Mouse (Mus musculus): ENCODE results near the gene Synpr. TPM values are rescaled to one million over a fixed set of nuclear protein-coding genes. Genes with fewer than 3 reads are reported as not detected.
"Not testable (repeated sequence)": the region's sequence is repeated elsewhere in the genome, so short reads cannot be mapped to it uniquely, and the experiment has no call there.

Gene Synpr
- 1 to 10 TPM; 4.9 to 7.0 TPM for total RNA-seq (2021)
- long read RNA-seq, experiment 1, partial matches to known transcripts = 2 of 2 reads
- long read RNA-seq, experiment 1, other reads (novel, unspliced or antisense) = 0 of 2 reads
- long read RNA-seq, experiment 2 = 0 reads

- peak; percentile 33 for DNase-seq
Measured at GRCm38 (mm10) chr14:13284091-13284844, at the start of gene Synpr. TSS of gene Synpr (plus strand) at chr14:13284780.

- DNase-seq = peak; percentile 41
Measured at GRCm38 (mm10) chr14:13236929-13237328, 47.7 kb upstream of the Synpr start.

GRCm38 (mm10) chr14:13247431-13247830, 37.1 kb upstream of the Synpr start:
- no peak for DNase-seq

- no peak for DNase-seq
Measured at GRCm38 (mm10) chr14:13249361-13249760, 35.2 kb upstream of the Synpr start.

GRCm38 (mm10) chr14:13252594-13252993, 32.0 kb upstream of the Synpr start:
- no peak for DNase-seq

- not testable (repeated sequence) for DNase-seq
Measured at GRCm38 (mm10) chr14:13254741-13255140, 29.8 kb upstream of the Synpr start.

GRCm38 (mm10) chr14:13262406-13262805, 22.2 kb upstream of the Synpr start:
- no peak for DNase-seq

GRCm38 (mm10) chr14:13266331-13266730, 18.2 kb upstream of the Synpr start:
- DNase-seq = no peak

- DNase-seq = no peak
Measured at GRCm38 (mm10) chr14:13267181-13267580, 17.4 kb upstream of the Synpr start.

GRCm38 (mm10) chr14:13283211-13283610, 1.4 kb upstream of the Synpr start:
- DNase-seq = no peak

GRCm38 (mm10) chr14:13284845-13285198, 242 bp downstream of the Synpr start:
- no peak for DNase-seq

- no peak for DNase-seq
Measured at GRCm38 (mm10) chr14:13285341-13286130, 956 bp downstream of the Synpr start.

- DNase-seq = no peak
Measured at GRCm38 (mm10) chr14:13294200-13294599, 9.6 kb downstream of the Synpr start.

- no peak for DNase-seq
Measured at GRCm38 (mm10) chr14:13314323-13314722, 29.7 kb downstream of the Synpr start.

- no peak for DNase-seq
Measured at GRCm38 (mm10) chr14:13328461-13328860, 43.9 kb downstream of the Synpr start.

GRCm38 (mm10) chr14:13332497-13333306, 48.1 kb downstream of the Synpr start:
- no peak for DNase-seq

GRCm38 (mm10) chr14:13333372-13333771, 48.8 kb downstream of the Synpr start:
- no peak for DNase-seq

- DNase-seq = no peak
Measured at GRCm38 (mm10) chr14:13336162-13336561, 51.6 kb downstream of the Synpr start.

- DNase-seq = no peak
Measured at GRCm38 (mm10) chr14:13340688-13341087, 56.1 kb downstream of the Synpr start.

- DNase-seq = no peak
Measured at GRCm38 (mm10) chr14:13344240-13344639, 59.7 kb downstream of the Synpr start.

- peak; percentile 4 for DNase-seq
Measured at GRCm38 (mm10) chr14:13349170-13349865, 64.7 kb downstream of the Synpr start.

GRCm38 (mm10) chr14:13354154-13354553, 69.6 kb downstream of the Synpr start:
- DNase-seq = peak; percentile 26
